Mouse (Mus musculus): ENCODE results near the gene Lrrc32.

- TF ChIP-seq CTCF (IDR thresholded peaks at IDR 0.05; ENCODE audit: borderline replicate concordance, insufficient read depth, low read depth, low read length) (peak; percentile 46; the same call in 1 of the 2 replicates), POLR2A (IDR thresholded peaks at IDR 0.05; ENCODE audit: borderline replicate concordance, insufficient read depth, low read length) (no peak)
Measured at GRCm38 (mm10) chr7:98447585-98448308, 41.3 kb upstream of the Lrrc32 start.
